Mouse (Mus musculus) forebrain, postnatal 0 days (tissue): ENCODE data around the gene Pramef25. TPM values are rescaled to one million over a fixed set of nuclear protein-coding genes. Genes with fewer than 3 reads are reported as not detected.

Experiments used
- polyA plus RNA-seq: library from polyadenylated mRNA; unstranded; fragments of >200 nt; fragmentation: Nextera tagmentation; extraction: Ambion mirVana; gene quantifications from 2 replicates; pipeline ENCODE4 v1.2.1, GENCODE M21; 2015
- total RNA-seq: library from RNA; depleted of rRNA; stranded (reverse); fragments of >200 nt; gene quantifications from 2 replicates; pipeline ENCODE4 v1.2.3, GENCODE M21; 2014; rRNA removed

Gene Pramef25
- total and polyA plus RNA-seq, 2 experiments from 2014 or later, result not detected

Other genes with a start within 250 kb of the Pramef25 start
- gene Gm13089, start 248.3 kb downstream of the Pramef25 start, total RNA-seq, result not detected in 2 replicates
- gene Gm13089, start 248.3 kb downstream of the Pramef25 start, polyA plus RNA-seq, result not detected in 2 replicates
- not detected in 2 replicates for gene Gm13078, start 231.6 kb downstream of the Pramef25 start, total RNA-seq
- gene Gm13078, start 231.6 kb downstream of the Pramef25 start, polyA plus RNA-seq, result not detected in 2 replicates
- not detected in 2 replicates for gene Gm13023, start 161.7 kb downstream of the Pramef25 start, total RNA-seq
- gene Gm13023, start 161.7 kb downstream of the Pramef25 start, polyA plus RNA-seq, result not detected in 2 replicates
- not detected in 2 replicates for gene Gm13084, start 134.9 kb downstream of the Pramef25 start, total RNA-seq
- not detected in 2 replicates for gene Gm13084, start 134.9 kb downstream of the Pramef25 start, polyA plus RNA-seq
- not detected in 2 replicates for gene Gm13103, start 104.5 kb downstream of the Pramef25 start, total RNA-seq
- gene Gm13103, start 104.5 kb downstream of the Pramef25 start, polyA plus RNA-seq, result not detected in 2 replicates
- not detected in 2 replicates for gene Pramef6, start 50.6 kb downstream of the Pramef25 start, total RNA-seq
- gene Pramef6, start 50.6 kb downstream of the Pramef25 start, polyA plus RNA-seq, result not detected in 2 replicates
- gene Gm13101, start 15.9 kb upstream of the Pramef25 start, total RNA-seq, result not detected in 2 replicates
- not detected in 2 replicates for gene Gm13101, start 15.9 kb upstream of the Pramef25 start, polyA plus RNA-seq
- gene Pramef17, start 43.4 kb upstream of the Pramef25 start, total RNA-seq, result not detected in 2 replicates
- not detected in 2 replicates for gene Pramef17, start 43.4 kb upstream of the Pramef25 start, polyA plus RNA-seq
- gene Pramel4, start 108.1 kb upstream of the Pramef25 start, total RNA-seq, result not detected in 2 replicates
- not detected in 2 replicates for gene Pramel4, start 108.1 kb upstream of the Pramef25 start, polyA plus RNA-seq
- gene Gm13102, start 155.5 kb upstream of the Pramef25 start, total RNA-seq, result not detected in 2 replicates
- not detected in 2 replicates for gene Gm13102, start 155.5 kb upstream of the Pramef25 start, polyA plus RNA-seq
- not detected in 2 replicates for gene Oog3, start 211.6 kb upstream of the Pramef25 start, total RNA-seq
- gene Oog3, start 211.6 kb upstream of the Pramef25 start, polyA plus RNA-seq, result not detected in 2 replicates
- gene Oog2, start 239.7 kb upstream of the Pramef25 start, total RNA-seq, result not detected in 2 replicates
- not detected in 2 replicates for gene Oog2, start 239.7 kb upstream of the Pramef25 start, polyA plus RNA-seq